Mouse (Mus musculus) R1 (cell line): ENCODE results near the gene BC061237.
"Not testable (repeated sequence)": the region's sequence is repeated elsewhere in the genome, so short reads cannot be mapped to it uniquely, and the experiment has no call there.

Source experiments
- DNase-seq: peaks from one replicate; pipeline ENCODE4 v3.0.0-alpha.2; 2018; ENCODE audit warnings: low read depth, low spot score

Gene BC061237

GRCm38 (mm10) chr14:44492163-44492562, at the start of gene BC061237:
BC061237 (plus strand) TSS chr14:44492463.
- not testable (repeated sequence) for DNase-seq

DNA sequence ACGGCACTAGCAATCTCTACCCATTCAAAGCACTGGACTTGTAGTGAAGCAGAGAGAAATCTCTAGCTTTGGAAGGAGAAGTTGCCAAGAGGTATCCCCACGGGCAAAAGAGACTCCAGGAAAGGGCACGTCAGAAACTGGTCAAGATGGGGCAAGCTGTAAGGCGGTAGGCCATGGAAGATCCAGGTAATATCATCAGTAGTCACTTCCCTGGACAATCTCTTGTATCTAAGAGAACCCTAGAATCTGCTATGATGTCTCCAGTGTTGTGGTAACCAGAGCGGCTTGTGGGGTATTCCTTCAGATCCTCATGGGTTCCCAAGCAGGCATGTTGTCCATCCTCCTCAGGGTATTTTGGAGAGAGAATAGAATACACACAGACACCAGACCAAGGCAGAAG, 25.7 kb downstream of the BC061237 start, which contains the start of gene Gm17093:
Gene Gm17093 (plus strand): TSS at position 301 of the 400 bp plus-strand sequence.
- not testable (repeated sequence) for DNase-seq

- not testable (repeated sequence) for DNase-seq
Observed at GRCm38 (mm10) chr14:44547961-44548360, 55.7 kb downstream of the BC061237 start.
